Mouse (Mus musculus) splenic B cell, adult 2 months (primary cell): ENCODE data around the gene Gjb4.

Experiments used
- DNase-seq: peaks from one replicate; pipeline ENCODE4 v3.0.0-alpha.2; 2011; ENCODE audit warnings: low read depth, low spot score
- H3K27me3 ChIP-seq: 2 replicates; pipeline ENCODE4 v1.6.1; 2012; ENCODE audit warnings: mild to moderate bottlenecking, low read length, moderate library complexity, mixed read lengths; ENCODE audit not compliant: control insufficient read depth, poor library complexity, insufficient read depth, severe bottlenecking
- H3K36me3 ChIP-seq: 2 replicates; pipeline ENCODE4 v1.6.1; 2012; ENCODE audit warnings: mild to moderate bottlenecking, low read length, moderate library complexity, mixed read lengths; ENCODE audit not compliant: control insufficient read depth, poor library complexity, insufficient read depth, severe bottlenecking

The Gjb4 gene

DNA sequence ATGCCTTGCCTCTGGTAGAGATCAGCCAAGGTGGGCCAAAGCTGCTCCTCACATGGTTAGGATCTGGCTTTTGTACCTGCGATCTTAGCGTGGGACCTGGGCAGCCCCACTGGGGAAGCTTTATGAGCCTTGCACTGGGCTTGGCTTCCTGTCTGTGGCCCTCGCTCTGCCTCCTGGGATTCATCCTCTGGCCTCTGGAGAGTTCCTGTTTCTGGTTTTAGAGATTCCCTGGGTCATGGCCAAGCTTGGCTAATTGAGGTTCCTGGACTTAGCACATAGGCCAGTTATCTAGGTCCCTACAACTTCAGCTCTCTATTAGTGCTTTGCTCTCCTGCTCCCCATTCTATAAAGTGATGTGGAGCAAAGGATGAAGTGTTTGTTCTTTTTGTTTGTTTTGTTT lies 50.1 kb downstream of the Gjb4 start:
- DNase-seq, result no peak
- no peaks in the 10 kb centered on the region for H3K27me3 ChIP-seq
- no peaks in the 10 kb centered on the region for H3K36me3 ChIP-seq
